In the genomic region with DNA sequence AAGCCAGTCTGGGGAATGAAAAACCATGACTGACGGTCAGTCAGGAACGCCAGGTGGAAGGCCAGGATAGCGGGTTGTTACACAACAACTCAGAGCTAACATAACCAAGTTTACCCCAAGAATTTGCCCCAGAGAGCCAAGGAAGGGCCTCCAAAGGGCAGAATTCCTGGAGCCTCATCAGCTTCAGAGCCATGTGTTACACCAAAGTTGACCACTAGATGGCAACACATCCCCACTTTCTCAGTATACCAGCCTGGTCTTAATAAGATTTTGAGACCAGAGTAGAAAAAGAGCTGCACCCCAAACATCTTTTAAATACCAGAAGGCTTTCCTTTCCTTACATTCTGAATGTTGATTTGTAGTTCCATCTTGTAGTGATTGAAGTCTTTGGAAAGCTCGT, we compare ENCODE assay signal across 8 mouse cellular contexts.
A peak's percentile ranks its signal among the peaks of the same experiment; 100 is the strongest.
DNase-seq lines count a peak whose midpoint lies in the region; ATAC-seq and TF ChIP-seq lines count a peak whose summit lies in the region.

No protein-coding gene starts in this region.

- peak; percentile 61; the same call in 1 of the 2 replicates for TF ChIP-seq CTCF in cerebellum, adult 2 months (IDR thresholded peaks at IDR 0.05; ENCODE audit: borderline replicate concordance, insufficient read depth, low read depth, low read length)
- TF ChIP-seq CTCF in lung, embryonic 14.5 days (IDR thresholded peaks at IDR 0.05; ENCODE audit: low read depth) = peak; percentile 89

- H3K36me3 ChIP-seq in lung, embryonic 14.5 days (ENCODE audit: insufficient read depth) = peaks cover 35% of the 10 kb centered on the region; the same call in 1 of the 2 replicates

- H3K9ac ChIP-seq in lung, embryonic 14.5 days = no peak overlapping the region

- H3K27ac ChIP-seq in cerebellum, adult 2 months (ENCODE audit: insufficient read depth, low read length) = no peak overlapping the region
- no peak overlapping the region for H3K27ac ChIP-seq in lung, embryonic 14.5 days (ENCODE audit: low read depth)

- no peaks in the 10 kb centered on the region for H3K4me1 ChIP-seq in cerebellum, adult 2 months (ENCODE audit: control insufficient read depth, insufficient read depth, low read length)
- H3K4me1 ChIP-seq in lung, embryonic 14.5 days (ENCODE audit: insufficient read depth) = no peaks in the 10 kb centered on the region

- no peaks in the 10 kb centered on the region for H3K27me3 ChIP-seq in cerebellum, adult 2 months (ENCODE audit: control insufficient read depth, insufficient read depth, low read length)
- no peaks in the 10 kb centered on the region for H3K27me3 ChIP-seq in lung, embryonic 14.5 days (ENCODE audit: insufficient read depth, low read length)

- H3K4me2 ChIP-seq in lung, embryonic 14.5 days = no peak overlapping the region

- H3K4me3 ChIP-seq in cerebellum, adult 2 months (replicated peaks; ENCODE audit: insufficient read depth, low read depth, low read length) = no peak overlapping the region
- H3K4me3 ChIP-seq in lung, embryonic 14.5 days (ENCODE audit: low read depth, low read length) = no peak overlapping the region

- TF ChIP-seq POLR2A in cerebellum, adult 2 months (IDR thresholded peaks at IDR 0.05; ENCODE audit: borderline replicate concordance, insufficient read depth, low read length) = no peak

- peak; percentile 87 for DNase-seq in CD4-positive, CD25-positive, alpha-beta regulatory T cell, adult 2 months (ENCODE audit: low read depth, low spot score)
- peak; percentile 17 for DNase-seq in Muller cell, postnatal 12 days (ENCODE audit: inconsistent ontology term)
- peak; percentile 56 to 72 for DNase-seq in cerebellum, adult 2 months
- peak; percentile 57 to 64 for DNase-seq in frontal cortex, postnatal 25 days (ENCODE audit: low spot score in 2 of 2)
- DNase-seq in kidney, postnatal 25 days = peak; percentile 72 to 88
- peak; percentile 93 for DNase-seq in lung, embryonic 14.5 days

- H3K9me3 ChIP-seq in lung, embryonic 14.5 days (ENCODE audit: low read depth, low read length) = no peaks in the 10 kb centered on the region

- 41% methylated on average over 4 of the region's 4 CpGs for WGBS in cerebellum, adult 2 months
- 48% methylated on average over 4 of the region's 4 CpGs for WGBS in lung, embryonic 14.5 days

- ATAC-seq in lung, embryonic 14.5 days (ENCODE audit: insufficient read depth) = peak; percentile 50; the same call in 1 of the 2 replicates
- peak; percentile 45; the same call in 1 of the 2 replicates for ATAC-seq in neutrophil, adult 5-6 weeks (ENCODE audit: extremely low read depth, insufficient number of reproducible peaks, low FRiP score, poor library complexity, severe bottlenecking)
- no peak for ATAC-seq in inflammation-experienced regulatory T-cells, adult 6 months

Comparison
In these comparisons a context has a peak if more than half of its experiments do, and no peak if none do; other contexts are left out.
1. DNase-seq: peak in every context shown above with its lines; median percentile 93 in lung, embryonic 14.5 days; 87 in CD4-positive, CD25-positive, alpha-beta regulatory T cell, adult 2 months; 80 in kidney, postnatal 25 days; 64 in cerebellum, adult 2 months; 60 in frontal cortex, postnatal 25 days; 17 in Muller cell, postnatal 12 days.